Mouse (Mus musculus): ENCODE measurements around the gene Abca1. TPM values are rescaled to one million over a fixed set of nuclear protein-coding genes. Genes with fewer than 3 reads are reported as not detected.
A peak's percentile ranks its signal among the peaks of the same experiment; 100 is the strongest.

Abca1 gene
- polyA plus RNA-seq, 1 experiment from 2014 or later, result 6.8 TPM

DNA sequence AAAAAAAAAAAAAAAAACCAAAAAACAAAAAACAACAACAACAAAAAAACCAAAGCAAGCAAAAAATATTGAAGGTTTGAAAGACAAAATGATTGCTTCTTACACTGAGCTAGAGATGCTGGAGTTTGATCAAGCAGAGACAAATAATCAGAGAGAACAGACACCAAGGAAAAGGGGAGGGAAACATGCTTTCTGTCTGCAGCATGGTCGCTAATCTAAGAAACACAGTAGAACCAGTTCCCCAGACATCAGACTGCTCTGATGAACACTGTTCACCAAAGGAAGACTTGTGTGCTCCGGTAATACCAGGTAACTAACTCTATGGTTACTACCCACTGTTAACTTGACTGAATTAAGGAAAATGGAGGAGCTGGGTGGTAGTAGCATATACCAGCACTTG, 22.6 kb downstream of the Abca1 start:
- WGBS, result 75% methylated on average over 2 of the region's 2 CpGs
- H3K9me3 ChIP-seq, result no peaks in the 10 kb centered on the region
- ATAC-seq (ENCODE audit: insufficient number of reproducible peaks, insufficient read depth, low FRiP score, low TSS enrichment, low read depth), result no peak
- no peaks in the 10 kb centered on the region for H3K27me3 ChIP-seq
- H3K36me3 ChIP-seq, result peaks cover 9% of the 10 kb centered on the region; the same call in 1 of the 2 replicates
- no peak overlapping the region for H3K9ac ChIP-seq (replicated peaks)
- H3K4me1 ChIP-seq (replicated peaks), result no peaks in the 10 kb centered on the region
- H3K27ac ChIP-seq, result no peak overlapping the region
- H3K4me2 ChIP-seq, result no peak overlapping the region
- no peak overlapping the region for H3K4me3 ChIP-seq (replicated peaks)

DNA sequence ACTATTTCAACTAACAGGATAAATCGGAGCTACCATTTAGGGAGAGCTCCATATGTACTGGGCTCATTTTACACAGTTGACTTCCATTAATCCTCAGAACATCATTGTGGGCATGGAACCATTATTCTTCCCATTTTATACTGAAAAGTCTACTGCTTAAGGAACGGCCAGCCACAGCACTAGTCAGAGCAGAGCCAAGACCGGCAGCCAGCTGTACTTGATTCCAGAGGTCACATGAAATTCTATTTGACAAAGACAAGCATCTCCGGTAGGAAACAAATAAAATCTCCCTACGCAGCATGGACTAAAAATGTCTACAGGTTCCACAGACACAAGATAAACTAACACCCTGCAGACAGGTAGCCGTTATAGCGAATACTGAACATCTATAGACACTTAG, 24.9 kb downstream of the Abca1 start:
- peaks cover 25% of the 10 kb centered on the region for H3K36me3 ChIP-seq
- H3K4me2 ChIP-seq, result no peak overlapping the region
- no peaks in the 10 kb centered on the region for H3K4me1 ChIP-seq (replicated peaks)
- H3K27me3 ChIP-seq, result no peaks in the 10 kb centered on the region
- H3K9ac ChIP-seq (replicated peaks), result no peak overlapping the region
- H3K9me3 ChIP-seq, result no peaks in the 10 kb centered on the region
- H3K4me3 ChIP-seq (replicated peaks), result no peak overlapping the region
- ATAC-seq (ENCODE audit: insufficient number of reproducible peaks, insufficient read depth, low FRiP score, low TSS enrichment, low read depth), result no peak
- WGBS, result 80% methylated on average over 7 of the region's 7 CpGs
- no peak overlapping the region for H3K27ac ChIP-seq

DNA sequence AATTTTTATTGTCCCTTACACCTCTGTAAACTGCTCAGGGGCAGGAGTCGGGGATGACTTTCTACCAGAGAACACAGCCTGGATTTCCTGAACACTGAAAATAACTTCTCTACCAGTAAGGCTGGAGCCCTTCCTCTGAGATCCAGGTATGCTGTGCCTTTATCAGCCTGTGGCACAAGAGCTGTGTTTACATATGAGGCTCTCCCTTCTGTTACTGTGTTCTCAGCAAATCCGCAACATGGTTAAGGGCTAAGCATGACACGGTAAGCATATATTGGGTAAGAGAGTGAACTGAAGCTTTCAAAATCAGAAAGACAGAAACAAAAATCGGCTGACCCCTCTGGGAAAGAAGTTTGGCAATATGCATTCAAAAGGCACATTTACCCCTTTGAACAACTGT, 25.7 kb downstream of the Abca1 start:
- H3K36me3 ChIP-seq, result peaks cover 34% of the 10 kb centered on the region
- no peak overlapping the region for H3K4me2 ChIP-seq
- H3K9me3 ChIP-seq, result no peaks in the 10 kb centered on the region
- 83% methylated on average over 4 of the region's 4 CpGs for WGBS
- H3K4me1 ChIP-seq (replicated peaks), result no peaks in the 10 kb centered on the region
- no peak overlapping the region for H3K27ac ChIP-seq
- ATAC-seq (ENCODE audit: insufficient number of reproducible peaks, insufficient read depth, low FRiP score, low TSS enrichment, low read depth), result no peak
- H3K27me3 ChIP-seq, result no peaks in the 10 kb centered on the region
- no peak overlapping the region for H3K9ac ChIP-seq (replicated peaks)
- H3K4me3 ChIP-seq (replicated peaks), result no peak overlapping the region

DNA sequence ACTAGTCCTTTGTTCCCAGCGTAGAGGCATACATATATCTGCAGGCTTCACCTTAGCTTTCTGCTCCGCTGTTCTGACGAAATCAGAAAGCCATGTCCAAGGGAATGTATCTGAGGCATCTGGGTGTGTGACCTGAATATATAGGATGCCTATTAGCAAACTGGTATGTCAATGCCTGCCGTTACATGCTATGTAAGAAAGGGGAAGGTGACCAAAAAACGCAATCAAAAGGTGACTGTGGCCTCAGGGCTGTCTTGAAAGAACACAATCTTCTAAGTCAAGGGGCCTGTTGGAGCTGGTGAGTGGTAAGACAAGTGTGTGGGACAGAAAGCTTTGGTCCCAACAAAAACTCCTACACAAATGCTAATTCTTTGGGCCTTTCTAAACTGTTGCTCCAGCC, 28.2 kb downstream of the Abca1 start:
- no peak for ATAC-seq (ENCODE audit: insufficient number of reproducible peaks, insufficient read depth, low FRiP score, low TSS enrichment, low read depth)

DNA sequence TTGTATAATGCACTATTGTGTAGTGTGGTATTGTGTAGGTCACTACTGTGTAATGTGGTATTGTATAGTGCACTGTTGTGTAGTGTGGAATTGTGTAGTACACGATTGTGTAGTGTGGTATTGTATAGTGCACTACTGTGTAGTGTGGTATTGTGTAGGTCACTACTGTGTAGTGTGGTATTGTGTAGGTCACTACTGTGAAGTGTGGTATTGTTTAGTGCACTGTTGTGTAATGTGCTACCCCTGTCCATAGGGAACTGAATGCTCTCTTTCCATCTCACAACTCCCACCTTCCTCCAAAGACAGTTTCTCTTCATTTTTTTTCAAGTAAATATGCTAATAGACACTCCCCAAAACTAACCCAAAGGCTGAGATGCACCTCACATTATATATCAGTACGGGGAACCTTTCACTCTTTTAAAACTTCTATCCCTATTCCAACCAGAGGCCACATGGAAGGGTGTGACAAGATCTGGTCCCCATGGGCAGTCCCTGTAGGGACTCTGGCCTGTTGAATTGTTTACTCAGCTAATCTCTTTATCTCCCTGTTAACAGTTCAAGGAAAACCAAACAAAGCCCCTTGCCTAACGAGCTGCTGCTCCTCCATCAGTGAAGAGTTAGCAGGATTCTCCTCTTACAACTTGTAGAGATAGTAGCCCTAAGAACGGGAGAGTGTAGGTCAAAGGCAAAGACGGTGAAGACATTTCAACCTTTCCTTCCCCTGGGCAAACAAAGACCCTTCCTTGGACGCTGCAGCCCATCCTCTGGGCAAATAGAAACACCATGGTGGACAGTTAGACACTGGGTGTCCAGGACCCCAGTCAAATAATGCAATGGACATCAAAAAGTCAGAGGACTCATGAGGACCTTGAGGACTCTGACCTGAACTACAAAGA, 28.8 kb downstream of the Abca1 start:
- H3K9me3 ChIP-seq, result peaks cover 12% of the 10 kb centered on the region
- no peak for ATAC-seq (ENCODE audit: insufficient number of reproducible peaks, insufficient read depth, low FRiP score, low TSS enrichment, low read depth)
- H3K4me3 ChIP-seq (replicated peaks), result no peak overlapping the region
- H3K4me1 ChIP-seq (replicated peaks), result no peaks in the 10 kb centered on the region
- peaks cover 64% of the 10 kb centered on the region for H3K36me3 ChIP-seq
- no peak overlapping the region for H3K4me2 ChIP-seq
- H3K27me3 ChIP-seq, result no peaks in the 10 kb centered on the region
- WGBS, result 54% methylated on average over 6 of the region's 6 CpGs
- no peak overlapping the region for H3K27ac ChIP-seq
- H3K9ac ChIP-seq (replicated peaks), result no peak overlapping the region

More for the DNA sequence above, 28.2 kb downstream of the Abca1 start:
- no peaks in the 10 kb centered on the region for H3K4me1 ChIP-seq (replicated peaks)
- no peak overlapping the region for H3K27ac ChIP-seq
- no peaks in the 10 kb centered on the region for H3K27me3 ChIP-seq
- peaks cover 58% of the 10 kb centered on the region for H3K36me3 ChIP-seq
- WGBS, result 89% methylated on average over 5 of the region's 5 CpGs
- H3K4me2 ChIP-seq, result no peak overlapping the region
- peaks cover 10% of the 10 kb centered on the region for H3K9me3 ChIP-seq
- H3K9ac ChIP-seq (replicated peaks), result no peak overlapping the region
- H3K4me3 ChIP-seq (replicated peaks), result no peak overlapping the region

DNA sequence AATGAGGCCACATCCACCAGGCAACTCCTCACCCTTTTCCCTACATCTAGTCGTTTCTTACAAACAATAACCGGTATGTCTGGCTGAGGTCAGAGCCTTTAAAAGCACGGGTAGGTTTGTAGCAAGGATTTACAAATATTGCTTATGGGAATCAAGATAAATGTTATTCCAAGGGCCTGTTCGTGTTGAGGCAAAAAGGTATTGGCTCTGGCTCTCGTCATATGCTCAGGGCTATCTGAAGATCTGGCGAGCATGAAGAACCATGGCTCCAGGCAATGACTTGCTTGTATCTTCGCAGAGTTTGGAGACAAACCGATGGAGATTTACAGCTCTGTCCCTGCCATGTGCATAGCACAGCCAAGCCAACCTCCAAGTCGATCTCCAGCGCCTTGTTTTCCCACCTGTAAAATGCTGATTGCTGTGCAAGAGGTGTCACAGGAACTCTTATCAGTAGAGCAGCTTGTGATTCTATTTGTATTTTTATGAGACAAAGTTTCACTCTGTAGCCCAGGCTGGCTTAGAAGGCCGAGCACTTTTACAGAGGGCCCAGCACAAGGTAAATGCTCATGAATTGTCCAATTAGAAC, 29.9 kb downstream of the Abca1 start:
- 87% methylated on average over 11 of the region's 11 CpGs for WGBS
- H3K9ac ChIP-seq (replicated peaks), result no peak overlapping the region
- H3K27me3 ChIP-seq, result no peaks in the 10 kb centered on the region
- H3K4me1 ChIP-seq (replicated peaks), result no peaks in the 10 kb centered on the region
- no peak overlapping the region for H3K27ac ChIP-seq
- peaks cover 67% of the 10 kb centered on the region for H3K36me3 ChIP-seq
- no peak overlapping the region for H3K4me2 ChIP-seq
- ATAC-seq (ENCODE audit: insufficient number of reproducible peaks, insufficient read depth, low FRiP score, low TSS enrichment, low read depth), result no peak
- no peak overlapping the region for H3K4me3 ChIP-seq (replicated peaks)
- H3K9me3 ChIP-seq, result peaks cover 12% of the 10 kb centered on the region

DNA sequence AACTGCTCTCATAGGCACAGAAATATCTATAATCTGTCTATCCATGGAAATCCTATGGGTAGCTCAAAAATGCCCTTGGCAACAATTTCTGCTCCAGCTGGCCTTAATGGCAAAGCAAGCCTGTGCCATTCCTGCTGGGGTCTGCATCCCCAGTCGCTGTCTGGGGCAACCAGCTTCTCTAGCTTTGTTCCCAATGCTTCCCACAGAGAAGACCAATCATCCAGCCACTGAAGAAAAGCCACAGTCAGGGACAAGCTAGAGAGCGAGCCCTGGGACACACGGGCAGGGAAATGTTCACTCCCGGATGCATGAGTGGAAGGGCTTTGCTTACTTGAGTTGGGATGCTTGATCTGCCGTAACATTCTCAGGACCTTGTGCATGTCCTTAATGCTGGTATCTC, 32.4 kb downstream of the Abca1 start:
- no peak overlapping the region for H3K4me3 ChIP-seq (replicated peaks)
- H3K27ac ChIP-seq, result no peak overlapping the region
- no peak overlapping the region for H3K4me2 ChIP-seq
- 92% methylated on average over 5 of the region's 5 CpGs for WGBS
- H3K36me3 ChIP-seq, result peaks cover 66% of the 10 kb centered on the region
- H3K27me3 ChIP-seq, result no peaks in the 10 kb centered on the region
- ATAC-seq (ENCODE audit: insufficient number of reproducible peaks, insufficient read depth, low FRiP score, low TSS enrichment, low read depth), result no peak
- H3K9ac ChIP-seq (replicated peaks), result no peak overlapping the region
- H3K4me1 ChIP-seq (replicated peaks), result no peaks in the 10 kb centered on the region
- peaks cover 12% of the 10 kb centered on the region for H3K9me3 ChIP-seq

DNA sequence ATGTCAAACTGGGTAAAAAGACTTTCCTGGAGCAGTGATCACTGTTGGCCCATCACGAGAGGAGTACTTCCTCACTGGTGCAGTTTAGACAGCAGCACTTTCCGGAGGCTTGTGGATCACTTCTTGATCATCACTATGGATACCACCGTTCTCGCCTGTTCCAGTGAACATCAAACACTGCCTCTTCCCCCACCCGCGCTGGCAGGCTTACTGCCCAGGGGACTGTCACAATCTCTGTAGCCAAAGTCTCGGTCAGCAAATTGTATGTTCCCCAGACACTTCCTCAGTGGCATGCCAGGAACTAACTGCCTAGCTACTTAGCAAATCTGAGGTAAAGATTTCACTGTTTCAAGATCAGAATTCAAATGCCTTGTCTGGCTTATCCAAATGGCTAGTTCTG, 32.9 kb downstream of the Abca1 start:
- WGBS, result 93% methylated on average over 7 of the region's 7 CpGs
- H3K4me2 ChIP-seq, result no peak overlapping the region
- H3K4me3 ChIP-seq (replicated peaks), result no peak overlapping the region
- ATAC-seq (ENCODE audit: insufficient number of reproducible peaks, insufficient read depth, low FRiP score, low TSS enrichment, low read depth), result no peak
- no peaks in the 10 kb centered on the region for H3K4me1 ChIP-seq (replicated peaks)
- H3K27me3 ChIP-seq, result no peaks in the 10 kb centered on the region
- no peak overlapping the region for H3K9ac ChIP-seq (replicated peaks)
- no peak overlapping the region for H3K27ac ChIP-seq
- H3K36me3 ChIP-seq, result peaks cover 61% of the 10 kb centered on the region
- H3K9me3 ChIP-seq, result peaks cover 12% of the 10 kb centered on the region

DNA sequence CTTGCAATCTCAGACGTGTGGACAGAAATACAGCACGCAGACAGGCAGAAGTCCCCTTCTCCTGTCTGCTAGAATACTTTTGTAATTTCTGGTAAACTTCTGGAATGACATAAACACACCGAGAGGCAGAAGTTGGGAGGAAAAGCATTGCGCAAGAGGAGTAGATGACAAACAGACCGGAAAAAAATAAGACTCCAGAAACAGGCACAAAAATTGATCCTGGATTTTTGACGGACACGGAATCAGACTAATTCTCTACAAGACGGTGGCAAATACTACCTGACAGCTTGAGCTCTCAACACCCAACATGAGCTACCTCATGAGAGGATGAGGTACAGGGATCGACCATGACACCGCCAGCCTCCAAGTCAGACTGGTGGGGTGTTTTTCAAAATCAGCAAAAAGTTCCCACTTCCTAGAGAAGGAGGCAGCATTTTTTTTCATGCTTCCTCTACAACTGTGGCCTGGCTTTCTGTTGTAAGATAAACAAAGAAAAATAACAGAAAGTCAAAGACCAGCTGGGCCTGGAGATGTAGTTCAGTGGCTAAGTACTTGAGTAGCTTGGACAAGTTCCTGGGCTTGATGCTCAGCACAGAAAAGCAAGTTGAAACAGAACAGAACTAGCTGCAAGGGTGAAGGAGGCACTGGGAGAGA, 34.7 kb downstream of the Abca1 start:
- no peak overlapping the region for H3K27ac ChIP-seq
- no peaks in the 10 kb centered on the region for H3K4me1 ChIP-seq (replicated peaks)
- peaks cover 43% of the 10 kb centered on the region for H3K36me3 ChIP-seq
- no peaks in the 10 kb centered on the region for H3K27me3 ChIP-seq
- 93% methylated on average over 10 of the region's 10 CpGs for WGBS
- no peak overlapping the region for H3K4me2 ChIP-seq
- H3K9me3 ChIP-seq, result peaks cover 12% of the 10 kb centered on the region
- no peak overlapping the region for H3K4me3 ChIP-seq (replicated peaks)
- H3K9ac ChIP-seq (replicated peaks), result no peak overlapping the region
- no peak for ATAC-seq (ENCODE audit: insufficient number of reproducible peaks, insufficient read depth, low FRiP score, low TSS enrichment, low read depth)

DNA sequence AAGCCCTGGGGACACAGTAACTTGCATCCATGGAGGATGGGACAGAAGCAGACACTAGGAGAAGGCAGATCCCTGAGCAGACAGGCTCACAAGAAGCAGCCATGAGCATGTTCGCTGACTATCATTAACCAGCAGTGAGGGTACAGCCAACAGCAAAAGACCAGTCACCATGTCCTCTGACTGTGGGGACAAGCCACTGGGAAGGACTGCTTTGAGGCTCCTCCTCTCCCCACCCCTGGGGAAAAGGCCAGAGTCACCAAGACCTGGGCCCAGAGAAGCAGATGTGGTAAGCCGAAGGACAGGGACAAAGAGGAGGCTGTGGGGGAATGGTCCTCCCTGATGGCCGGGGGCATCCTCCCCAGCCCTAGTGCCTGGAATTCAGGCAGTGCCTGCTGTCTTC, 37.4 kb downstream of the Abca1 start:
- Histone ChIP-seq H3K36me3 (peaks cover 16% of the 10 kb centered on the region), H3K9me3 (peaks cover 8% of the 10 kb centered on the region), H3K4me1 (replicated peaks) (0 out of 2 replicates have a peak, but pooled peaks cover 3% of the 10 kb centered on the region), H3K4me3 (replicated peaks) (no peak overlapping the region), H3K27ac (no peak overlapping the region), H3K9ac (replicated peaks) (no peak overlapping the region), H3K4me2 (no peak overlapping the region), H3K27me3 (no peaks in the 10 kb centered on the region)
- 88% methylated on average over 3 of the region's 3 CpGs for WGBS
- ATAC-seq (ENCODE audit: insufficient number of reproducible peaks, insufficient read depth, low FRiP score, low TSS enrichment, low read depth), result no peak

DNA sequence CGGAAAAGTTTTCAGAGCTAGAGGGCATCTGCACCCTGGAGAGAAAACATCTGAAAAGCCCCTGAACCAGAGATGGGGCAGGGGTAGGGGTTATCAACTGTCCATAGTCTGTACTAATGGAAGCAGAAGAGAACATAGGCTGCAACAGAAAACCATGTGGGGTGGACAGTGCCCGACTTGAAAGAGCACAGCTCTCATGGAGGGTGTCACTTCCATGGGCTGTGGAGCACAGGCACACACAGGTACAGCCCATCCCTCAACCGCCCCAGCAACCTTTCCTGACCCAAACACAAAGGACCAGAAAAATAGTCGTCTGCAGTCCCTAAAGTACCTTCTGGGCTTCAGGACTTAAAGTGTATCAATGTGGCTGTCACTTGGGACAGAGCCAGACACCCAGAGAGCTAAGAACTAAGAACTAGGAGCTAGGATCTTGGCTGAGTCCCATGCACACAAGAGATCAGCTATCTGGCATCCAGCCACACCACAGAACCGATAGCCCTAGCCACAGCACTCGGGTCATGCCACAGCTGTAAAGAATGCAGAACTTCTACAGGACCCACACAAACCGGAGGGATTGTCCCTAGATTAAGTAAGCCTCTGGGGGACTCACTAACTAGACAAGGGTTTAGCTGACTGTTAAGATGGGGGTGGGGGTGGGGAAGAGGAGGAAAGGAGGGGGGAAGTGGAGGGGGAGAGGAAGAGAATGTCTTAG, 38.0 kb downstream of the Abca1 start:
- Histone ChIP-seq H3K27me3 (no peaks in the 10 kb centered on the region), H3K27ac (no peak overlapping the region)
- WGBS, result 75% methylated on average over 7 of the region's 7 CpGs

More for the DNA sequence above, 38.0 kb downstream of the Abca1 start:
- Histone ChIP-seq H3K4me2 (no peak overlapping the region), H3K9ac (replicated peaks) (no peak overlapping the region), H3K4me3 (replicated peaks) (no peak overlapping the region), H3K36me3 (peaks cover 10% of the 10 kb centered on the region), H3K4me1 (replicated peaks) (0 out of 2 replicates have a peak, but pooled peaks cover 3% of the 10 kb centered on the region), H3K9me3 (peaks cover 4% of the 10 kb centered on the region)
- peak; percentile 42; the same call in 1 of the 2 replicates for ATAC-seq (ENCODE audit: insufficient number of reproducible peaks, insufficient read depth, low FRiP score, low TSS enrichment, low read depth)

Data from limb, embryonic 12.5 days (tissue).